Mouse (Mus musculus) spleen, adult 18-20 months (tissue): ENCODE measurements at regions not wholly inside any gene's neighbourhood (a gene's known extent, or its start where the extent isn't known, plus 50 kb on each side); places are given as distances from the start of the nearest gene placed in this dataset.

Source experiments
- DNase-seq, 2 experiments: peaks; one replicate each; pipeline ENCODE4 v3.0.0; 2022; ENCODE audit warnings: mixed read lengths in 2 of 2

GRCm38 (mm10) chr11:31282136-31282535 lies 87.7 kb downstream of the Stc2 start:
- DNase-seq = no peak

DNA sequence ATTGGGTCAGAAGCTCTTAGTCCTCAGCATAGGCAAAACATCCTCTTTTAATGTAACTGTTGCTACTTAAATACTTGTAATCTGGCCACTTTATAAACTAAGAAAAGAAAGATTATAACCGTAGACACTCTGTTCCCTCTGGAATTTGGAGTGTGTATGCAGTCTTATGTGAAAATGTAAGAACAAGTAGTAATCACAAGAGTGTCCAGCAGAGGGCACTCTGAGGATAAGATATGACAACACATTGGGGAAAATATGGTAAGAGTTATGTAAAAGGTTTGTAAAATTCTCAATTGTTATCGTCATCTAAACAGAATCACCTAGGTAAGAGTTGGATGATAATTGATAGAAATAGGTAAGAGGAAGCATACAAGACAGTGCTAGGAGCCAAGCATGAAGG lies 66.2 kb upstream of the Gm17332 start:
- peak in 1 of 2 experiments; percentile 37 for DNase-seq
